Mouse (Mus musculus): ENCODE measurements at regions not wholly inside any gene's neighbourhood (a gene's known extent, or its start where the extent isn't known, plus 50 kb on each side); places are given as distances from the start of the nearest gene placed in this dataset.

- no peak for TF ChIP-seq CTCF (IDR thresholded peaks at IDR 0.05)
- TF ChIP-seq EP300 (IDR thresholded peaks at IDR 0.05): no peak
These were observed 77.8 kb upstream of the Slc25a36 start for GRCm38 (mm10) chr9:97188616-97189330.

All from lung, postnatal 0 days (tissue).